Mouse (Mus musculus): ENCODE measurements around the gene Pcdh7. TPM values are rescaled to one million over a fixed set of nuclear protein-coding genes. Genes with fewer than 3 reads are reported as not detected.

The Pcdh7 gene
- polyA plus RNA-seq, 1 experiment: 3.6 TPM

DNA sequence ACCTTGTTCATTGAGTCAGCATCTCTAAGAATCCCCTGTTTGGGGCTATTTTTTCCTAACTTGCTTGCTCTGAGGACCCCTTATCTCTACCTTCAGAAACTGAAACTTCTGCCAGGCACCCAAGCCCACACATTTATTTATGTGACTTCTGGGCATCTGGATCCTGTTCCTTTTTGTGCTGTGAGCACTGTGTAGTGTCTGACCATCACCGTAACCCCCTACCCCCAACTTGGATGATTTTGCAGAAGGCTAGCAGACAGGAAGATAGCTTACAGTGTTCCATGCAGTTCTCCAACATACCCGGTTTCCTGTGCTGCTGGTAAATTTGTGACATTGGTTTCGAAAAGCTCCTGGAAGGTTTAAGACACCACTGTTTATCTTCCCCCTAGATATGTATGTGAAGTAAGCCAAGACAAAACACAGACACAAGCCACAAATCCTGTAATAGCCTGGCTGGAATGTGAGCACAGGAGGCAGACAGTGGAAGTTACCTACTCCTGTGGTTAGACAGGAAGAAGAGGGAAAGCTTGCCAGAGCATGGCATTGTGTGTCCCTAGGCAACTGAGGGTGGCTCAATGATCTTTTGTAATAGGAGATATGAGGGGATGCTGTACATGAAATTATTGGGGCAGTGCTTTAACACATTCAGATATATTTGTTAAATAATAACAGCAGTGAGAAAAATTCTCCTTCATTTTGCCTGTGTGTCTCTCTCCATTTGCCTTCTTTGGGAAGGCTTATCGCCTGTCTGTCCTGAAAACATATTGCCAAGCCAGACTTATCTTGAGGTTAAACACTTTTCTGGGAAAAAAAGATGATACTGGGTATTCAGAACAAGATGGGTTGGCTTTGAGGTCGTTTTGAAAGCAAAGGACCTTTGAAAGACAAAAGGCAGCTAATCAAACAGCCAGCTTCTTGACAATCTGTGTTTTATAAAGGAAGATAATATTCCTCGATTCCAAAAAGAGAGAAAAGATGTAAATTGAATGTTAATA is 42.6 kb downstream of the Pcdh7 start:
- H3K36me3 ChIP-seq (ENCODE audit: control insufficient read depth, insufficient read depth, low read length): no peaks in the 10 kb centered on the region
- H3K4me3 ChIP-seq (ENCODE audit: control insufficient read depth, insufficient read depth, low read length): no peak overlapping the region
- DNase-seq: no peak
- no peaks in the 10 kb centered on the region for H3K27me3 ChIP-seq (ENCODE audit: control insufficient read depth, insufficient read depth, low read length)
- no peak overlapping the region for H3K27ac ChIP-seq (ENCODE audit: control insufficient read depth, insufficient read depth, low read length)
- 60% methylated on average over 6 of the region's 6 CpGs for WGBS
- no peak for TF ChIP-seq POLR2A (IDR thresholded peaks at IDR 0.05; ENCODE audit: control insufficient read depth, extremely low read depth, insufficient read depth, low read length, poor library complexity)
- peaks cover 4% of the 10 kb centered on the region; the same call in 1 of the 2 replicates for H3K4me1 ChIP-seq (replicated peaks; ENCODE audit: control insufficient read depth, insufficient read depth, low read length)

- H3K4me1 ChIP-seq (replicated peaks; ENCODE audit: control insufficient read depth, insufficient read depth, low read length): no peaks in the 10 kb centered on the region
- no peaks in the 10 kb centered on the region for H3K36me3 ChIP-seq (ENCODE audit: control insufficient read depth, insufficient read depth, low read length)
- DNase-seq: no peak
- no peak overlapping the region for H3K27ac ChIP-seq (ENCODE audit: control insufficient read depth, insufficient read depth, low read length)
- no peak for TF ChIP-seq CTCF (IDR thresholded peaks at IDR 0.05; ENCODE audit: borderline replicate concordance, control insufficient read depth, extremely low read depth, insufficient read depth, low read length, poor library complexity)
- TF ChIP-seq POLR2A (IDR thresholded peaks at IDR 0.05; ENCODE audit: control insufficient read depth, extremely low read depth, insufficient read depth, low read length, poor library complexity): no peak
- H3K4me3 ChIP-seq (ENCODE audit: control insufficient read depth, insufficient read depth, low read length): no peak overlapping the region
- no peaks in the 10 kb centered on the region for H3K27me3 ChIP-seq (ENCODE audit: control insufficient read depth, insufficient read depth, low read length)
- WGBS: 71% methylated on average over 3 of the region's 3 CpGs
Observed at GRCm38 (mm10) chr5:57765356-57765755, 47.6 kb downstream of the Pcdh7 start.

DNA sequence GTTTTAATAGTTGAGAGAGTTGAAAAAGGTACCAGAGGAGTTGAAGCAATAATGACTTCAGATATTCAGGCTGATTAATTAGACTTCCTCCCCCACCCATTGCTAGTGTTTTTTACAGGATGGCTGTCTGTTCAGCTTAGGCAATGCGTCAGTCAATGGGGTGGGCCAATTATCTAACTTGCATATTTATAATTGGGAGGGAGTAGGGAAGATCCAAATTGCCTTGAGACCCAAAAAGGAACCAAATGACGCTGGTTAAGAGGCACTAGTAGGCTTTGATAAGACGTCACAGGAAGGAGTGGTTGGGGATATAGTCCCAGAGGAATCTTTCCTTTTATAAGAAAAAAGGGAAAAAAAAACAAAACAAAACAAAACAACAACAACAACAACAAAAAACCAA is 49.6 kb downstream of the Pcdh7 start:
- no peak overlapping the region for H3K27ac ChIP-seq (ENCODE audit: control insufficient read depth, insufficient read depth, low read length)
- no peaks in the 10 kb centered on the region for H3K27me3 ChIP-seq (ENCODE audit: control insufficient read depth, insufficient read depth, low read length)
- WGBS: 95% methylated on average over 3 of the region's 3 CpGs
- H3K4me1 ChIP-seq (replicated peaks; ENCODE audit: control insufficient read depth, insufficient read depth, low read length): no peaks in the 10 kb centered on the region
- H3K36me3 ChIP-seq (ENCODE audit: control insufficient read depth, insufficient read depth, low read length): no peaks in the 10 kb centered on the region
- no peak overlapping the region for H3K4me3 ChIP-seq (ENCODE audit: control insufficient read depth, insufficient read depth, low read length)
- no peak for TF ChIP-seq POLR2A (IDR thresholded peaks at IDR 0.05; ENCODE audit: control insufficient read depth, extremely low read depth, insufficient read depth, low read length, poor library complexity)
- no peak for TF ChIP-seq CTCF (IDR thresholded peaks at IDR 0.05; ENCODE audit: borderline replicate concordance, control insufficient read depth, extremely low read depth, insufficient read depth, low read length, poor library complexity)
- DNase-seq: no peak

DNA sequence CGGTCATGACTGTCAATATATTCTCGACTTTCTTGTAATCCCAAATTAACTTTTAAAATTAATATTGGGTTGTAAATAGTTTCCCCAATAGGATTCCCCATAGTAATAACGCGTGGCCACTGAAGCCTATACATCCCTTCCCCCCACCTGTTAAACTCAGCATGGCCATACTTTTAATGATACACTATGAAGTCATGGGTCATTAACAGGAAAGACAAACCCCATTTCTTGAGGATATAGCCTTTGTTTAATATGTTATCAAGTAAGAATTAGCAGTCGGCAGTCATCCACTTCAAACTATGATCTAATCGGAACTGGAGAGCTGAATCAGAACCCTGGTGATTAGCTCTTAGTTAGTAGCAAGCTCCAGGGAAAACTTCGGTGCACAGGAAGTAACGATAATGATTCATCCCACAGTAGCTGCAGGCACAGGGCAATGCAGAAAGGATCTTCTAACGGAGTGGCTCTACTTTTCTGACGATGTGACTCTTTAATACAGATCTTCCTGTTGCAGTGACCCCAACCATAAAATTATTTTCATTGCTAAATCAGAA is 50.8 kb downstream of the Pcdh7 start:
- H3K27me3 ChIP-seq (ENCODE audit: control insufficient read depth, insufficient read depth, low read length): no peaks in the 10 kb centered on the region
- DNase-seq: no peak
- TF ChIP-seq POLR2A (IDR thresholded peaks at IDR 0.05; ENCODE audit: control insufficient read depth, extremely low read depth, insufficient read depth, low read length, poor library complexity): no peak
- no peak for TF ChIP-seq CTCF (IDR thresholded peaks at IDR 0.05; ENCODE audit: borderline replicate concordance, control insufficient read depth, extremely low read depth, insufficient read depth, low read length, poor library complexity)
- H3K27ac ChIP-seq (ENCODE audit: control insufficient read depth, insufficient read depth, low read length): no peak overlapping the region
- H3K4me1 ChIP-seq (replicated peaks; ENCODE audit: control insufficient read depth, insufficient read depth, low read length): no peaks in the 10 kb centered on the region
- 95% methylated on average over 10 of the region's 10 CpGs for WGBS
- no peaks in the 10 kb centered on the region for H3K36me3 ChIP-seq (ENCODE audit: control insufficient read depth, insufficient read depth, low read length)
- no peak overlapping the region for H3K4me3 ChIP-seq (ENCODE audit: control insufficient read depth, insufficient read depth, low read length)

GRCm38 (mm10) chr5:57769644-57770043 is 51.9 kb downstream of the Pcdh7 start:
- H3K4me3 ChIP-seq (ENCODE audit: control insufficient read depth, insufficient read depth, low read length): no peak overlapping the region
- DNase-seq: no peak
- 96% methylated on average over 7 of the region's 7 CpGs for WGBS
- H3K27me3 ChIP-seq (ENCODE audit: control insufficient read depth, insufficient read depth, low read length): no peaks in the 10 kb centered on the region
- TF ChIP-seq POLR2A (IDR thresholded peaks at IDR 0.05; ENCODE audit: control insufficient read depth, extremely low read depth, insufficient read depth, low read length, poor library complexity) (no peak), CTCF (IDR thresholded peaks at IDR 0.05; ENCODE audit: borderline replicate concordance, control insufficient read depth, extremely low read depth, insufficient read depth, low read length, poor library complexity) (no peak)
- H3K36me3 ChIP-seq (ENCODE audit: control insufficient read depth, insufficient read depth, low read length): no peaks in the 10 kb centered on the region
- no peak overlapping the region for H3K27ac ChIP-seq (ENCODE audit: control insufficient read depth, insufficient read depth, low read length)
- H3K4me1 ChIP-seq (replicated peaks; ENCODE audit: control insufficient read depth, insufficient read depth, low read length): no peaks in the 10 kb centered on the region

DNA sequence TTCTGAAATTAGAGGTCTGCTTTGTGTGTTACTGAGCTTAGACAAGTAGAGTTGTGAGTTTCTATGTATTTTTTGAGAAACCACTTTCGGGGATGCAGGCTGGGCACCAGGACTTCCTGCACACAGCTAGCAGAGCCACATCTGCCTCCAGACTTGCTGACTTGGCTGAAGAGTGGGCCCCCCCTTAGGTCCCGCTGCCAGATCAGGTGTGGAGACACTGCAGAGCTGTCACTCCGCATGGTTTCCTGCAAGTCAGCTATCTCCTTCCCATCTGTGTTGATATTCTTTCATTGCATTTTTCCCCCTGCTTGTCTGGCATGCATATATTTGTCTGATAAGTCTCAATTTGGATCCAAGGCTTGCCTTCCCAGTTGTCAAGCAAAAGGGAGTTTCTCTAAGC is 52.6 kb downstream of the Pcdh7 start:
- Histone ChIP-seq H3K4me3 (ENCODE audit: control insufficient read depth, insufficient read depth, low read length) (no peak overlapping the region), H3K27ac (ENCODE audit: control insufficient read depth, insufficient read depth, low read length) (no peak overlapping the region), H3K27me3 (ENCODE audit: control insufficient read depth, insufficient read depth, low read length) (no peaks in the 10 kb centered on the region), H3K36me3 (ENCODE audit: control insufficient read depth, insufficient read depth, low read length) (no peaks in the 10 kb centered on the region), H3K4me1 (replicated peaks; ENCODE audit: control insufficient read depth, insufficient read depth, low read length) (no peaks in the 10 kb centered on the region)
- TF ChIP-seq CTCF (IDR thresholded peaks at IDR 0.05; ENCODE audit: borderline replicate concordance, control insufficient read depth, extremely low read depth, insufficient read depth, low read length, poor library complexity): no peak
- TF ChIP-seq POLR2A (IDR thresholded peaks at IDR 0.05; ENCODE audit: control insufficient read depth, extremely low read depth, insufficient read depth, low read length, poor library complexity): no peak
- DNase-seq: no peak
- WGBS: 11% methylated on average over 3 of the region's 3 CpGs
